Mouse (Mus musculus): ENCODE results near the gene Tenm1. TPM values are rescaled to one million over a fixed set of nuclear protein-coding genes. Genes with fewer than 3 reads are reported as not detected.
A peak's percentile ranks its signal among the peaks of the same experiment; 100 is the strongest.

Tenm1 gene
- total RNA-seq, 2 experiments from 2014 or later, result 46.7 to 49.3 TPM

GRCm38 (mm10) chrX:42718078-42718785 is 710.7 kb downstream of the Tenm1 start:
- intact Hi-C loops (cut with DNase I), result no loop called here

GRCm38 (mm10) chrX:42700291-42700690 is 728.6 kb downstream of the Tenm1 start:
- Histone ChIP-seq H3K4me3 (no peak overlapping the region), H3K27ac (no peak overlapping the region)
- no peak for DNase-seq (ENCODE audit: extremely low spot score in 1 of 2, low spot score in 2 of 2)
- no peak for TF ChIP-seq CTCF (IDR thresholded peaks at IDR 0.05)
- intact Hi-C loops (cut with DNase I), result no loop called here

More at GRCm38 (mm10) chrX:42718078-42718785, 710.7 kb downstream of the Tenm1 start:
- no peak for TF ChIP-seq CTCF (IDR thresholded peaks at IDR 0.05)
- Histone ChIP-seq H3K4me3 (no peak overlapping the region), H3K27ac (no peak overlapping the region)
- DNase-seq (ENCODE audit: extremely low spot score in 1 of 2, low spot score in 2 of 2), result no peak

GRCm38 (mm10) chrX:42647131-42647530 is 781.8 kb downstream of the Tenm1 start:
- intact Hi-C loops (cut with DNase I), result no loop called here
- no peak for DNase-seq (ENCODE audit: extremely low spot score in 1 of 2, low spot score in 2 of 2)
- no peak for TF ChIP-seq CTCF (IDR thresholded peaks at IDR 0.05)
- Histone ChIP-seq H3K4me3 (no peak overlapping the region), H3K27ac (no peak overlapping the region)

DNA sequence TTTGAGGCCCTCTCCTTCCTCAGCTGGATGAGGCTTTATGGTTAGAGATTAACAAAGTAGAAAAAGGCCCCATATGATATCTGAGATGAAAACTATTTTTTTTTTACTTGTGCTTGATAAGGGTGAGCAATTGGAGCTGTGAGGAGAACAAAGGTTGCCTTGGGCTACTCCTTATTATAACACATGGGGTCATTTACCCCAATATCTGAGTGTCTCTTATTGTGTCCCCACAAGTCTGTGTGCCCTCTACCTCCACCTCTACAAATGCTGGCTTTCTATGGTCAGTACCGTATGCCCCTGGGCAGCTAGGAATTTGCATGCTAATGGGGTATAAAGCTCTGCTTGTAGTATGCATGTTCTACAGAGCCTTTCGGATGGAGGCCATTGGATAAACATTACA is 848.4 kb downstream of the Tenm1 start:
- Histone ChIP-seq H3K4me3 (no peak overlapping the region), H3K27ac (no peak overlapping the region)
- TF ChIP-seq CTCF (IDR thresholded peaks at IDR 0.05), result no peak
- intact Hi-C loops (cut with DNase I), result no loop called here
- DNase-seq (ENCODE audit: extremely low spot score in 1 of 2, low spot score in 2 of 2), result no peak

GRCm38 (mm10) chrX:42558683-42559082 is 870.2 kb downstream of the Tenm1 start:
- TF ChIP-seq CTCF (IDR thresholded peaks at IDR 0.05), result peak; percentile 15
- no peak for DNase-seq (ENCODE audit: extremely low spot score in 1 of 2, low spot score in 2 of 2)
- no peak overlapping the region for H3K27ac ChIP-seq
- intact Hi-C loops (cut with DNase I), result loop anchor here (5.0 kb wide), 1 partner anchor 869 kb away; the partner anchor contains the start of gene Tenm1
- H3K4me3 ChIP-seq, result no peak overlapping the region

GRCm38 (mm10) chrX:42557284-42557683 is 871.6 kb downstream of the Tenm1 start:
- Histone ChIP-seq H3K27ac (no peak overlapping the region), H3K4me3 (no peak overlapping the region)
- TF ChIP-seq CTCF (IDR thresholded peaks at IDR 0.05), result peak; percentile 70
- peak; percentile 38 to 66 for DNase-seq (ENCODE audit: extremely low spot score in 1 of 2, low spot score in 2 of 2)
- intact Hi-C loops (cut with DNase I), result loop anchor here (5.0 kb wide), 1 partner anchor 870 kb away; the partner anchor contains the start of gene Tenm1

DNA sequence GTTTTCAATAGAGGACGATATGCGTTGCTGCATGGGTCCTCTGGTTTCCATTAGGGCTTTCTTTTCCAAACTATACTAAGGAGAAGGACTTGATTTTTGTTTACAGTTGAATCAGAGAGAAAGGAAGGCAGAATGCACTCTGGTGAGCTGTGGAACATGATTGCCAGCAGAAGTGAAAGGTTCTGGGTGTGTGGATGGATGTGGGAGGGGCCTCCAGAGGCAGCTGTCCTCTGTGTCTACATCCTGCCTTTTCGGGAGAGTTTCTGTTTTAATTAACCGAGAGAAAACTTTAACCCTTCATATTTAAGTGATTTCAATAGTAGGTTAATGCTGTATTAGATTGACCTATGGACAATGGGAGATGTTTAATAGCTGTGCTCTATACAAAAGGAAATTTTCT is 880.4 kb downstream of the Tenm1 start:
- Histone ChIP-seq H3K4me3 (no peak overlapping the region), H3K27ac (no peak overlapping the region)
- intact Hi-C loops (cut with DNase I), result no loop called here
- DNase-seq (ENCODE audit: extremely low spot score in 1 of 2, low spot score in 2 of 2), result no peak
- TF ChIP-seq CTCF (IDR thresholded peaks at IDR 0.05), result no peak

GRCm38 (mm10) chrX:42545076-42545475 is 883.9 kb downstream of the Tenm1 start:
- Histone ChIP-seq H3K27ac (no peak overlapping the region), H3K4me3 (no peak overlapping the region)
- intact Hi-C loops (cut with DNase I), result no loop called here
- TF ChIP-seq CTCF (IDR thresholded peaks at IDR 0.05), result no peak
- DNase-seq (ENCODE audit: extremely low spot score in 1 of 2, low spot score in 2 of 2), result no peak

GRCm38 (mm10) chrX:42540756-42541053 is 888.2 kb downstream of the Tenm1 start:
- Histone ChIP-seq H3K27ac (peak overlapping the region; percentile 40; the same call in 1 of the 2 replicates), H3K4me3 (peak overlapping the region; percentile 41)
- peak; percentile 87 for TF ChIP-seq CTCF (IDR thresholded peaks at IDR 0.05)
- intact Hi-C loops (cut with DNase I), result loop anchor here (5.0 kb wide), 1 partner anchor 887 kb away; the partner anchor contains the start of gene Tenm1
- peak; percentile 60 to 64 for DNase-seq (ENCODE audit: extremely low spot score in 1 of 2, low spot score in 2 of 2)

DNA sequence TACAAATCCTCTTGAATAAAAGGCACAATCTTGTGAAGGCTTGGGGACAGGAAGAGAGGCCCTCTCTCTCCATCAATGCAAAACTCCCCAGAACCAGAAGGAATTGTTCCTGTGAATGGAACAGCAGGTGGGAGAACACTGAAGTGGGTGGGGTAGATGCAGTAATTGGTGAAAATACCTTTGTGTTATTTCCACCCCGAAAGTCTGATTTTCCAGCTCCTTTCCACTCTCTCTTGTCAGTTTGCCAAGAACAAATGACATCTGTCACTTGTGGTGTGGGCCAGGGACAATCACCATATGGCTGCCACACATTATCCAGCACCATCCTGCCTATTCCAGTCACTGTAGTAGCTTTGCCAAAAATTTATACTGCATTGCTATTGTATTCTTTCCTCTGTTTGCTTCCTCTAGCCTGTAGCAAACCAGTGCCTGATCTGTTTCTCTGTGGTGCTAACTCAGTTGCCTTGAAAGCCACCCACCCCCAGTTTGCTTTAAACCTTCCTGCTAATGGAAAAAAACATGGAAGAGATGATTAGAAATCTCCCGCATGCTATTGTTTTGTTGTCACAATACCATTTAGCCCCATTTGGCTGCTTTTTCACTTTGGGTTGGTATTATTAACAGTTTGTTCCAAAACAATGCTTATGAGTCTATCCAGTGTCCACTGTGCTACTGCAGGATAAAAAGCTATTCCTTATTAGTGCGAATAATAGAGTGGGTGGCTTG is 888.7 kb downstream of the Tenm1 start:
- DNase-seq (ENCODE audit: extremely low spot score in 1 of 2, low spot score in 2 of 2), result peak in 1 of 2 experiments; percentile 11
- Histone ChIP-seq H3K4me3 (peak overlapping the region; percentile 41), H3K27ac (peak overlapping the region; percentile 40; the same call in 1 of the 2 replicates)
- intact Hi-C loops (cut with DNase I), result loop anchor here (5.0 kb wide), 1 partner anchor 887 kb away; the partner anchor contains the start of gene Tenm1
- TF ChIP-seq CTCF (IDR thresholded peaks at IDR 0.05), result no peak

DNA sequence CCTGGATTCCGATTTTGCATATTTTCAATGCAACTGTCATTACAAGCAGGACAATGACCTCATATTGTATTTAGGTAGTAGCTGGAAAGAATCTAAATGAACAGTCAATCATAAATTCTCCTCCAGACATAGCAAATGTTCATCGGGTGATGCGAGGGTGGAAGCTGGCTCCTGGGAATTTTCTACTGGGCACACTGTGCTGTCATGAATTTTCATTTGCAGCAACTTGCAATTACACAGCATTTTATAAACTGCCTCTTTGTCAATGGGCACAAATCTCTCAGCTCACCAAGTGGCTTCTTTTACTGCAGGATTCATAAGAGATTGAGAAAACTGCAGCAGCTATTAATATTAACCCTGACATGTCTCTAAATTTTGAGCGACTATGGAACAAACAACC is 898.2 kb downstream of the Tenm1 start:
- intact Hi-C loops (cut with DNase I), result no loop called here
- DNase-seq (ENCODE audit: extremely low spot score in 1 of 2, low spot score in 2 of 2), result no peak
- H3K4me3 ChIP-seq, result no peak overlapping the region
- H3K27ac ChIP-seq, result no peak overlapping the region
- no peak for TF ChIP-seq CTCF (IDR thresholded peaks at IDR 0.05)

GRCm38 (mm10) chrX:42522868-42523267 is 906.1 kb downstream of the Tenm1 start:
- TF ChIP-seq CTCF (IDR thresholded peaks at IDR 0.05), result no peak
- Histone ChIP-seq H3K27ac (no peak overlapping the region), H3K4me3 (no peak overlapping the region)
- intact Hi-C loops (cut with DNase I), result loop anchor here (10.0 kb wide), 1 partner anchor 238 kb away; no protein-coding TSS in a partner anchor
- no peak for DNase-seq (ENCODE audit: extremely low spot score in 1 of 2, low spot score in 2 of 2)
